Mouse (Mus musculus): ENCODE results near the gene Lyve1. TPM values are rescaled to one million over a fixed set of nuclear protein-coding genes. Genes with fewer than 3 reads are reported as not detected.
"Not testable (repeated sequence)": the region's sequence is repeated elsewhere in the genome, so short reads cannot be mapped to it uniquely, and the experiment has no call there.

The Lyve1 gene
- polyA plus RNA-seq (2015; fragmentation: Nextera tagmentation; extraction: Ambion mirVana): 24.3 and 26.4 TPM in 2 replicates

GRCm38 (mm10) chr7:110862751-110863289 is at the start of gene Lyve1:
Lyve1 (minus strand) TSS chr7:110863239.
- WGBS (ENCODE audit: insufficient replicate concordance): 58% methylated on average over 12 of the region's 12 CpGs
- Histone ChIP-seq H3K4me2 (ENCODE audit: low read depth, low read length) (no peak within 1 kb of the TSS), H3K9me3 (replicated peaks; ENCODE audit: control insufficient read depth, low read length) (no peaks in the 10 kb centered on the region), H3K27ac (ENCODE audit: low read length) (no peak within 1 kb of the TSS), H3K9ac (ENCODE audit: low read depth, low read length) (no peak within 1 kb of the TSS), H3K4me1 (ENCODE audit: control insufficient read depth, low read depth, low read length) (peaks cover 5% of the 10 kb centered on the region; the same call in 1 of the 2 replicates), H3K27me3 (ENCODE audit: control insufficient read depth, insufficient read depth, low read depth, low read length) (no peaks in the 10 kb centered on the region), H3K36me3 (ENCODE audit: control insufficient read depth, insufficient read depth) (no peaks in the 10 kb centered on the region), H3K4me3 (ENCODE audit: low read depth, low read length) (no peak within 1 kb of the TSS)
- ATAC-seq (ENCODE audit: low read depth): peak; percentile 65

DNA sequence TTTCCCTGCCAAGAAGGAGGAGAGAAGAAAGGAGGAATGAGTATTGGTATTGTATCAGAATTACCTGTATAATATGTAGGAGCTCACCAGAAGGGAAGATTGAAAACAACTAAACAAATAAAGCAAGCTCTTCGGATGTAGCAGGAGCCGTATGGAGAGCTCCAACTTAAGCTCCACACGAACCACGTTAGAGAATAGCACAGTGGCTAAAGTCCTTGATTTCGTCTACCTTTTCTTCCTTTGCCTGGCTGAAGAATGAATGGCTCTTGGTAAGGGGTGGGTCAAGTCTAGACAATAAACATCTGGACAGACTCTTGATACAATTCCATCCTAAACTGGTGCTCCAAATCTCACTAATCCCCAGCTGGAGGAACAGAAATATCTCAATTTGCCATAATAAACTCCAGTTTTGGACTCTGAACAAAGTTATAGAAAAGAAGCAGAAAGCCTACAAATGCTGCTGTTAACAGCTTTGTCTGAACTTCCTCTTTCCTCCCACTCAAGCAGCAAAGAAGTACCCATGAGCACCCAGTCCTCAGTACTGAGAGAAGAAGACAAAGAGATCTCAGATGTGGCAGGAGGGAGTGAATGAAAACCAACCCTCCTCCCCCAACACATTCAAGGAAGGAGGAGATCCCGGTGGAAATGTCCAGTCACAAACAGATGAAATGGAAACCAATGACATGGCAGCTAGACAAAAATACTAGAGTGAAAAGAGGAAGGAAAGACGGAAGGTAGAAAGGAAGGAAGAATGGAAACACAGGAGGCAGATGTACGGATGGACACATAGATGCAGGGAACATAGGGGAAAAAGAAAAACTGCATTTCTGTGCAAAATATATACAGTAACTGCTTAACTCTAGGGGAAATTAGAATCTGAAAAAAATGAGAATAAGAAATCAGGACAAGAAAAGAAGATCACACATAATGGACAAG is 45.4 kb upstream of the Lyve1 start:
- Histone ChIP-seq H3K4me3 (ENCODE audit: low read depth, low read length) (no peak overlapping the region), H3K4me1 (ENCODE audit: control insufficient read depth, low read depth, low read length) (peaks cover 4% of the 10 kb centered on the region), H3K27ac (ENCODE audit: low read length) (no peak overlapping the region), H3K4me2 (ENCODE audit: low read depth, low read length) (no peak overlapping the region), H3K9ac (ENCODE audit: low read depth, low read length) (no peak overlapping the region), H3K9me3 (replicated peaks; ENCODE audit: control insufficient read depth, low read length) (no peaks in the 10 kb centered on the region), H3K27me3 (ENCODE audit: control insufficient read depth, insufficient read depth, low read depth, low read length) (no peaks in the 10 kb centered on the region), H3K36me3 (ENCODE audit: control insufficient read depth, insufficient read depth) (no peaks in the 10 kb centered on the region)
- WGBS (ENCODE audit: insufficient replicate concordance): 48% methylated on average over 8 of the region's 8 CpGs
- ATAC-seq (ENCODE audit: low read depth): no peak

GRCm38 (mm10) chr7:110906566-110906965 is 43.5 kb upstream of the Lyve1 start:
- 69% methylated on average over 2 of the region's 2 CpGs for WGBS (ENCODE audit: insufficient replicate concordance)
- H3K9me3 ChIP-seq (replicated peaks; ENCODE audit: control insufficient read depth, low read length): no peaks in the 10 kb centered on the region
- ATAC-seq (ENCODE audit: low read depth): no peak
- H3K27ac ChIP-seq (ENCODE audit: low read length): no peak overlapping the region
- no peak overlapping the region for H3K9ac ChIP-seq (ENCODE audit: low read depth, low read length)
- no peak overlapping the region for H3K4me2 ChIP-seq (ENCODE audit: low read depth, low read length)
- H3K4me3 ChIP-seq (ENCODE audit: low read depth, low read length): no peak overlapping the region
- H3K27me3 ChIP-seq (ENCODE audit: control insufficient read depth, insufficient read depth, low read depth, low read length): no peaks in the 10 kb centered on the region
- H3K4me1 ChIP-seq (ENCODE audit: control insufficient read depth, low read depth, low read length): peaks cover 12% of the 10 kb centered on the region
- H3K36me3 ChIP-seq (ENCODE audit: control insufficient read depth, insufficient read depth): no peaks in the 10 kb centered on the region

DNA sequence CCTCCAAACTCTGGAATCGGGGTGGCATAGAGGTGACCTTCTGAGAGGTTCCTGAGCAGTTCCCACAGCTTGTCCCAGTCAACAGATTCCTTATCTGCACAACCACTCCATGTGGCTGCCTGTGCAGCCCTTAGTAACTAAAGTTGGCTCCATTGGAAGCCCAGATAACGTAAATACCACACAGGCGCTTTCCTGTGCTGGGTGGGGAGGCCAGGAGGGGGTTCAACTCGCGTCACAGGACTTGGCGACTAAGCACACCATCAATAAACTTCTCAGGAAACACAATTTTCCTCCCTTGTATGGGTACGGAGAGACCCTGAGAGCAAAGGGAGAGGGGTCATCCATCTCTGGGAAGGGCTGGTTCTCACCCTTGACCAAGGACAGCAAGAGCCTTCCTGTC is 40.2 kb upstream of the Lyve1 start:
- peaks cover 12% of the 10 kb centered on the region for H3K4me1 ChIP-seq (ENCODE audit: control insufficient read depth, low read depth, low read length)
- H3K27ac ChIP-seq (ENCODE audit: low read length): peak overlapping the region; percentile 51
- no peaks in the 10 kb centered on the region for H3K27me3 ChIP-seq (ENCODE audit: control insufficient read depth, insufficient read depth, low read depth, low read length)
- peak overlapping the region; percentile 38 for H3K4me2 ChIP-seq (ENCODE audit: low read depth, low read length)
- no peak overlapping the region for H3K4me3 ChIP-seq (ENCODE audit: low read depth, low read length)
- H3K36me3 ChIP-seq (ENCODE audit: control insufficient read depth, insufficient read depth): no peaks in the 10 kb centered on the region
- H3K9me3 ChIP-seq (replicated peaks; ENCODE audit: control insufficient read depth, low read length): no peaks in the 10 kb centered on the region
- peak; percentile 96 for ATAC-seq (ENCODE audit: low read depth)
- peak overlapping the region; percentile 23 for H3K9ac ChIP-seq (ENCODE audit: low read depth, low read length)
- WGBS (ENCODE audit: insufficient replicate concordance): 29% methylated on average over 7 of the region's 7 CpGs

DNA sequence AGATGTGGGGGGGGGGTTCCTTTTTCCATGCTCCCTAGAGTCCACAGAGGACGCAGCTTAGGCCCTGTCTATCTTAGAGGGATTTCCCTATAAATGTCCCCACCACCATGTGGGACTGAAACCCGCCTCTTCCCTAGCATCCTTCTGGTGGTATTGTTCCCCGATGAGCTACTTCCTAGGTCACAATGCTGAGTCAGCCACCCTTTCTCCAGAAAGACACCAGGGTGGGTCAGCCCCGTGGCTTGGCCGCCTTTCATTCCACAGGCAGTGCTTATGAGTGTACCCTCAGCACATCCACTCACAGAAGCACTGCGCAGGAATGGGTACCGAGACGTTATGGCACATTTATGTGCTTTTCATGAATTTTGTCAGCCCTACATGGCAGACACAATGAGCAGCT is 34.2 kb upstream of the Lyve1 start:
- no peaks in the 10 kb centered on the region for H3K36me3 ChIP-seq (ENCODE audit: control insufficient read depth, insufficient read depth)

GRCm38 (mm10) chr7:110896453-110896852 is 33.4 kb upstream of the Lyve1 start:
- Histone ChIP-seq H3K4me1 (ENCODE audit: control insufficient read depth, low read depth, low read length) (peaks cover 10% of the 10 kb centered on the region), H3K9me3 (replicated peaks; ENCODE audit: control insufficient read depth, low read length) (no peaks in the 10 kb centered on the region), H3K9ac (ENCODE audit: low read depth, low read length) (no peak overlapping the region), H3K4me2 (ENCODE audit: low read depth, low read length) (no peak overlapping the region), H3K4me3 (ENCODE audit: low read depth, low read length) (no peak overlapping the region), H3K27ac (ENCODE audit: low read length) (no peak overlapping the region), H3K36me3 (ENCODE audit: control insufficient read depth, insufficient read depth) (no peaks in the 10 kb centered on the region), H3K27me3 (ENCODE audit: control insufficient read depth, insufficient read depth, low read depth, low read length) (no peaks in the 10 kb centered on the region)
- ATAC-seq (ENCODE audit: low read depth): no peak
- 78% methylated on average over 7 of the region's 7 CpGs for WGBS (ENCODE audit: insufficient replicate concordance)

More for the DNA sequence above, 34.2 kb upstream of the Lyve1 start:
- Histone ChIP-seq H3K9me3 (replicated peaks; ENCODE audit: control insufficient read depth, low read length) (no peaks in the 10 kb centered on the region), H3K27me3 (ENCODE audit: control insufficient read depth, insufficient read depth, low read depth, low read length) (no peaks in the 10 kb centered on the region), H3K4me3 (ENCODE audit: low read depth, low read length) (no peak overlapping the region), H3K9ac (ENCODE audit: low read depth, low read length) (no peak overlapping the region), H3K4me2 (ENCODE audit: low read depth, low read length) (no peak overlapping the region), H3K4me1 (ENCODE audit: control insufficient read depth, low read depth, low read length) (peaks cover 6% of the 10 kb centered on the region), H3K27ac (ENCODE audit: low read length) (no peak overlapping the region)
- ATAC-seq (ENCODE audit: low read depth): no peak
- WGBS (ENCODE audit: insufficient replicate concordance): 72% methylated on average over 8 of the region's 8 CpGs

DNA sequence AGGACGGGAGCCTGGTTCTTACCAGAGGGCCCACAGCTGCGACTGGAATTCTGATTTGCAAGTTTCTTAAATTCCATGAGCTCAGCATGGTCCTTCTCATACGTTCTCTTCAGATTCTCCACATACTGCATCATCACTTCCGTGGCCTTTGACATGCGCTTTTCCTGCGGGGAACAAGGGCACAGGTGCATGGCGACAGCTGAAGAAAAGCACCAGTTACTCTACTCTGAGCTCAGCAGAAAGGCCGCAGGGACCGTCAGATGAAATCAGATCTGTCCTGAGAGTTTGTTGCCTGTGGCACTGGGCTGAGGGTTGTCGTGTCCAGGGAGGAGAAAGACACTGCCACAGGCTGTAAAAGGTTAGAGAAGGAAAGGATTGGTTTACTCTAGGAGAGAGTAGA is 32.7 kb upstream of the Lyve1 start:
- 85% methylated on average over 10 of the region's 10 CpGs for WGBS (ENCODE audit: insufficient replicate concordance)
- H3K36me3 ChIP-seq (ENCODE audit: control insufficient read depth, insufficient read depth); H3K27me3 ChIP-seq (ENCODE audit: control insufficient read depth, insufficient read depth, low read depth, low read length); H3K9ac ChIP-seq (ENCODE audit: low read depth, low read length); H3K4me3 ChIP-seq (ENCODE audit: low read depth, low read length); ATAC-seq (ENCODE audit: low read depth); H3K4me2 ChIP-seq (ENCODE audit: low read depth, low read length); H3K27ac ChIP-seq (ENCODE audit: low read length); H3K9me3 ChIP-seq (replicated peaks; ENCODE audit: control insufficient read depth, low read length): not testable (repeated sequence)
- peaks cover 13% of the 10 kb centered on the region for H3K4me1 ChIP-seq (ENCODE audit: control insufficient read depth, low read depth, low read length)

GRCm38 (mm10) chr7:110894673-110895072 is 31.6 kb upstream of the Lyve1 start:
- peak; percentile 49; the same call in 1 of the 2 replicates for ATAC-seq (ENCODE audit: low read depth)
- Histone ChIP-seq H3K36me3 (ENCODE audit: control insufficient read depth, insufficient read depth) (no peaks in the 10 kb centered on the region), H3K9ac (ENCODE audit: low read depth, low read length) (no peak overlapping the region)

More at GRCm38 (mm10) chr7:110894673-110895072, 31.6 kb upstream of the Lyve1 start:
- H3K9me3 ChIP-seq (replicated peaks; ENCODE audit: control insufficient read depth, low read length): no peaks in the 10 kb centered on the region
- 68% methylated on average over 9 of the region's 9 CpGs for WGBS (ENCODE audit: insufficient replicate concordance)
- H3K27ac ChIP-seq (ENCODE audit: low read length): 0 out of 2 replicates have a peak overlapping the region, but pooled peaks have one; percentile 10
- H3K4me1 ChIP-seq (ENCODE audit: control insufficient read depth, low read depth, low read length): peaks cover 13% of the 10 kb centered on the region
- H3K4me2 ChIP-seq (ENCODE audit: low read depth, low read length): no peak overlapping the region
- no peaks in the 10 kb centered on the region for H3K27me3 ChIP-seq (ENCODE audit: control insufficient read depth, insufficient read depth, low read depth, low read length)
- H3K4me3 ChIP-seq (ENCODE audit: low read depth, low read length): no peak overlapping the region

Data from liver, embryonic 16.5 days (tissue).